Mouse (Mus musculus) lung, embryonic 16.5 days (tissue): Measurements from ENCODE around the gene Vmn1r42. TPM values are rescaled to one million over a fixed set of nuclear protein-coding genes. Genes with fewer than 3 reads are reported as not detected.
"Not testable (repeated sequence)": the region's sequence is repeated elsewhere in the genome, so short reads cannot be mapped to it uniquely, and the experiment has no call there.

ENCODE experiments used
- ATAC-seq: fragments of 200-750 bp; cut with Nextera tagmentation; 2 replicates; pipeline ENCODE4 v1.8.0; 2017; ENCODE audit warnings: low read depth, mild to moderate bottlenecking, moderate library complexity
- H3K27ac ChIP-seq: fragments of 300-500 bp; sonication (generic); 2 replicates; pipeline ENCODE4 v1.5.1; 2014; ENCODE audit warnings: mild to moderate bottlenecking, control low read depth, low read length
- H3K27me3 ChIP-seq: fragments of 300-500 bp; sonication (generic); 2 replicates; pipeline ENCODE4 v1.6.1; 2014; ENCODE audit warnings: low read depth, low read length, mixed read lengths; ENCODE audit not compliant: control insufficient read depth, insufficient read depth
- H3K36me3 ChIP-seq: fragments of 300-500 bp; sonication (generic); 2 replicates; pipeline ENCODE4 v1.6.1; 2014; ENCODE audit warnings: low read length; ENCODE audit not compliant: control insufficient read depth, insufficient read depth
- H3K4me1 ChIP-seq: fragments of 300-500 bp; sonication (generic); replicated peaks from 2 replicates; pipeline ENCODE4 v1.6.1; 2014; ENCODE audit warnings: low read length, mixed read lengths; ENCODE audit not compliant: control insufficient read depth, insufficient read depth
- H3K4me2 ChIP-seq: fragments of 300-500 bp; sonication (generic); 2 replicates; pipeline ENCODE4 v1.6.1; 2014; ENCODE audit warnings: low read depth, low read length, control low read depth
- H3K4me3 ChIP-seq: fragments of 300-500 bp; sonication (generic); 2 replicates; pipeline ENCODE4 v1.5.1; 2014; ENCODE audit warnings: mild to moderate bottlenecking, low read length, control low read depth
- H3K9ac ChIP-seq: fragments of 300-500 bp; sonication (generic); 2 replicates; pipeline ENCODE4 v1.6.1; 2014; ENCODE audit warnings: low read length, control low read depth
- H3K9me3 ChIP-seq: fragments of 300-500 bp; sonication (generic); 2 replicates; pipeline ENCODE4 v1.6.1; 2016; ENCODE audit warnings: low read length; ENCODE audit not compliant: control insufficient read depth
- WGBS: fragments of 180-500 bp; shearing (Covaris S2); extraction: QIAGEN DNeasy Blood & Tissue Kit; methylation state at CpG from one replicate; pipeline ENCODE4 v1.1.7; 2014; 5-methylcytosine and 5-hydroxymethylcytosine counted together
- polyA plus RNA-seq: library from polyadenylated mRNA; unstranded; fragments of >200 nt; fragmentation: Nextera tagmentation; extraction: Ambion mirVana; gene quantifications from 2 replicates; pipeline ENCODE4 v1.2.1, GENCODE M21; 2015

Vmn1r42 gene
- polyA plus RNA-seq, result not detected in 2 replicates

DNA sequence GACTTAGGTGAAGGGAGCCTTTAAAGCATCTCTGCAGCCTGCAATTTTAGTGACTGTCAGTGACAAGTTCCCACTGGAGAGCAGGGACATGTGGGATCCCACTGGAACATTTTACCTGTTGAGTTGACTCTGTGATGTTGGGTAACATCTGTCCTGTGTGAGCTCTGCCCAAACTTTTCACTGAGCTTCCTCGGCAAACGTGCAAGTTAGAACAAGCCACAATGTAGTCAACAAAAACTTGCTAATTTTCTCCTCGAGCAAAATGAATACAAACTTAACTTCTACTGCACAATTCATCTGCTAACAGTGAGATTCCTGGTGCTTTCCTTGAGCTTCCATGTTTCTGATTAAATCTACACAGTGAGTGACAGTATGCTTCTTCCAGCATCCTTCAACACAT lies at the start of gene Vmn1r42, which contains the start of gene Vmn1r43:
Vmn1r42 (minus strand) TSS at position 101 of the 400 bp plus-strand sequence.
Vmn1r43 (minus strand) TSS at position 101 of the 400 bp plus-strand sequence.
- H3K36me3 ChIP-seq, H3K27me3 ChIP-seq, H3K4me2 ChIP-seq, ATAC-seq, H3K9ac ChIP-seq, H3K4me1 ChIP-seq, H3K27ac ChIP-seq, H3K4me3 ChIP-seq, H3K9me3 ChIP-seq: not testable (repeated sequence)
- WGBS, result 71% methylated on average over 3 of the region's 3 CpGs

- Histone ChIP-seq H3K4me3 (no peak overlapping the region), H3K27ac (no peak overlapping the region), H3K9ac (no peak overlapping the region), H3K36me3 (no peaks in the 10 kb centered on the region), H3K4me1 (no peaks in the 10 kb centered on the region), H3K9me3 (no peaks in the 10 kb centered on the region; the same call in 1 of the 2 replicates), H3K27me3 (no peaks in the 10 kb centered on the region), H3K4me2 (no peak overlapping the region)
- no peak for ATAC-seq
- WGBS, result 33% methylated on average over 2 of the region's 2 CpGs
Measured at GRCm38 (mm10) chr6:89883812-89884211, 7.6 kb upstream of the Vmn1r42 start.

DNA sequence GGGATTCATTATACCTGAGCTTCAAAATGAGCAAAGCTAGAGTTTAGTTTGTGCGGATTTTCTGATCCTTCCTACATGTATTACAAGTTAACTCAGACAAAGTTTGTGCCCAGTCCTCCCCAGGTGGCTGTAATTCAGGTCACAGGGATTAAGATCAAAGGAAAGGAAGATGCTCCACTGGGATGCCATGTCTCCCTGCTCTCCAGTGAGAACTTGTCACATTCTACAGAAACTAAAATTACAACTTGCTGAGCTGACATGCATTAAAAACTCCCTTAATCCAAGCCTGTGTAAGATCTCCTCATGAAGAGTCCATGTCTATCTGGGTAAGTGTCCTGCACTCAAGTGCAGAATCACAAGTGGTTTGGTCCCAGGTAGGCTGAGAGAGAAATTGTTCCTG lies 7.1 kb upstream of the Vmn1r42 start, which contains the start of gene Vmn1r44:
Vmn1r44 (plus strand) TSS at position 301 of the 400 bp plus-strand sequence.
- Histone ChIP-seq H3K36me3 (no peaks in the 10 kb centered on the region), H3K4me3 (no peak within 1 kb of the TSS), H3K9ac (no peak within 1 kb of the TSS), H3K9me3 (no peaks in the 10 kb centered on the region), H3K27ac (no peak within 1 kb of the TSS), H3K4me2 (no peak within 1 kb of the TSS), H3K27me3 (no peaks in the 10 kb centered on the region), H3K4me1 (no peaks in the 10 kb centered on the region)
- WGBS, result 83% methylated on average over 1 of the region's 1 CpGs
- ATAC-seq, result no peak

- ATAC-seq, result no peak
- Histone ChIP-seq H3K4me3 (no peak overlapping the region), H3K36me3 (no peaks in the 10 kb centered on the region), H3K27ac (no peak overlapping the region), H3K4me1 (no peaks in the 10 kb centered on the region), H3K4me2 (no peak overlapping the region), H3K9me3 (no peaks in the 10 kb centered on the region), H3K27me3 (no peaks in the 10 kb centered on the region), H3K9ac (no peak overlapping the region)
Measured at GRCm38 (mm10) chr6:89880867-89881266, 4.7 kb upstream of the Vmn1r42 start.

- no peaks in the 10 kb centered on the region for H3K9me3 ChIP-seq
- no peaks in the 10 kb centered on the region for H3K36me3 ChIP-seq
- ATAC-seq, result no peak
- H3K27me3 ChIP-seq, result no peaks in the 10 kb centered on the region
- H3K4me2 ChIP-seq, result no peak overlapping the region
- no peak overlapping the region for H3K9ac ChIP-seq
- 69% methylated on average over 2 of the region's 2 CpGs for WGBS
- H3K27ac ChIP-seq, result no peak overlapping the region
- H3K4me3 ChIP-seq, result no peak overlapping the region
- H3K4me1 ChIP-seq, result no peaks in the 10 kb centered on the region
Measured at GRCm38 (mm10) chr6:89876963-89877362, 750 bp upstream of the Vmn1r42 start.

- H3K4me2 ChIP-seq, result no peak overlapping the region
- H3K27ac ChIP-seq, result no peak overlapping the region
- H3K9ac ChIP-seq, result no peak overlapping the region
- H3K27me3 ChIP-seq, result no peaks in the 10 kb centered on the region
- WGBS, result 88% methylated on average over 2 of the region's 2 CpGs
- no peaks in the 10 kb centered on the region for H3K4me1 ChIP-seq
- H3K4me3 ChIP-seq, result no peak overlapping the region
- no peaks in the 10 kb centered on the region for H3K36me3 ChIP-seq
- ATAC-seq, result no peak
- no peaks in the 10 kb centered on the region for H3K9me3 ChIP-seq
Measured at GRCm38 (mm10) chr6:89867976-89868375, 8.2 kb downstream of the Vmn1r42 start.

- 83% methylated on average over 2 of the region's 2 CpGs for WGBS
- H3K9me3 ChIP-seq, result no peaks in the 10 kb centered on the region
- H3K4me2 ChIP-seq, result no peak overlapping the region
- no peak overlapping the region for H3K4me3 ChIP-seq
- no peaks in the 10 kb centered on the region for H3K36me3 ChIP-seq
- no peak for ATAC-seq
- no peaks in the 10 kb centered on the region for H3K27me3 ChIP-seq
- no peak overlapping the region for H3K27ac ChIP-seq
- no peaks in the 10 kb centered on the region for H3K4me1 ChIP-seq
- H3K9ac ChIP-seq, result no peak overlapping the region
Measured at GRCm38 (mm10) chr6:89867276-89867675, 8.9 kb downstream of the Vmn1r42 start.

GRCm38 (mm10) chr6:89863792-89864191 lies 12.4 kb downstream of the Vmn1r42 start:
- no peak overlapping the region for H3K9ac ChIP-seq
- H3K4me3 ChIP-seq, result no peak overlapping the region
- H3K9me3 ChIP-seq, result no peaks in the 10 kb centered on the region
- H3K4me2 ChIP-seq, result no peak overlapping the region
- no peaks in the 10 kb centered on the region for H3K27me3 ChIP-seq
- no peaks in the 10 kb centered on the region for H3K36me3 ChIP-seq
- WGBS, result 58% methylated on average over 4 of the region's 4 CpGs
- H3K4me1 ChIP-seq, result no peaks in the 10 kb centered on the region
- no peak for ATAC-seq
- H3K27ac ChIP-seq, result no peak overlapping the region

DNA sequence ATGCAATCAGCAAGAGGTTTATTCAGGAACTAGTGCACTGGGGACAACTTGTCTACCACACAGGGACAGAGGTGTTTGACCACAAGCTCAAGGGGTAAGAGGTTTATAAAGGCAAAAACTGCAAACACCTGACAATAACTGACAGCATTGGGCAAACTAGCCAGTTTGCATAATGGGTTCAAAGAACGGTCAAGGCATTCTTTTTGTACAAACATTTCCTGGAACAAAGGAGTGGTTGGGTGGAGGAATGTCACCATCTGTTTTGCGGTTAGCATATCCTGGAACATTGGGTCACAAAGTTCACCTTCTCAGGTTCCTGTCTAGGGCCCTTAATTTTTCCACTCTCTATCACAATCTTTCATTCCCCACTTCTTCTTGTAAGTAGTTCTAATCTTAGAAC lies 16.4 kb downstream of the Vmn1r42 start:
- Histone ChIP-seq H3K27me3 (no peaks in the 10 kb centered on the region), H3K4me2 (no peak overlapping the region), H3K27ac (no peak overlapping the region), H3K9me3 (no peaks in the 10 kb centered on the region), H3K9ac (no peak overlapping the region), H3K36me3 (no peaks in the 10 kb centered on the region), H3K4me3 (no peak overlapping the region), H3K4me1 (no peaks in the 10 kb centered on the region)
- WGBS, result 55% methylated on average over 2 of the region's 2 CpGs
- ATAC-seq, result no peak

GRCm38 (mm10) chr6:89857552-89857951 lies 18.7 kb downstream of the Vmn1r42 start:
- no peak overlapping the region for H3K9ac ChIP-seq
- no peaks in the 10 kb centered on the region for H3K36me3 ChIP-seq
- WGBS, result 71% methylated on average over 3 of the region's 3 CpGs
- no peak overlapping the region for H3K27ac ChIP-seq
- H3K27me3 ChIP-seq, result no peaks in the 10 kb centered on the region
- no peak for ATAC-seq
- H3K4me1 ChIP-seq, result no peaks in the 10 kb centered on the region
- H3K4me2 ChIP-seq, result no peak overlapping the region
- H3K4me3 ChIP-seq, result no peak overlapping the region
- no peaks in the 10 kb centered on the region for H3K9me3 ChIP-seq
